Mouse (Mus musculus) ES-E14 (cell line): ENCODE data around the gene Trcg1.

Experiments
- CHD2 ChIP-seq: IDR thresholded peaks from 2 replicates; pipeline ENCODE4 v1.6.1; 2014; ENCODE audit warnings: mild to moderate bottlenecking, low read depth, low read length, inconsistent platforms
- HCFC1 ChIP-seq: IDR thresholded peaks from 2 replicates; pipeline ENCODE4 v1.6.1; 2012; ENCODE audit warnings: low read length, inconsistent platforms, borderline replicate concordance; ENCODE audit not compliant: insufficient read depth
- MAFK ChIP-seq: IDR thresholded peaks from 2 replicates; pipeline ENCODE4 v1.6.1; 2014; ENCODE audit warnings: mild to moderate bottlenecking, low read depth, low read length, inconsistent platforms; ENCODE audit not compliant: insufficient read depth
- ZNF384 ChIP-seq: IDR thresholded peaks from 2 replicates; pipeline ENCODE4 v1.6.1; 2012; ENCODE audit warnings: low read depth, low read length, inconsistent platforms

- TF ChIP-seq MAFK (no peak), ZNF384 (no peak), CHD2 (no peak), HCFC1 (no peak)
These were observed 26.7 kb downstream of the Trcg1 start for GRCm38 (mm10) chr9:57262795-57263684.
